Mouse (Mus musculus) cerebellum, postnatal 14 days (tissue): ENCODE measurements around the gene Gltpd2.

ENCODE experiments used
- DNase-seq, 2 experiments: peaks; one replicate each; pipeline ENCODE4 v3.0.0; 2021; ENCODE audit warnings: mixed read lengths in 2 of 2

Gltpd2 gene

DNA sequence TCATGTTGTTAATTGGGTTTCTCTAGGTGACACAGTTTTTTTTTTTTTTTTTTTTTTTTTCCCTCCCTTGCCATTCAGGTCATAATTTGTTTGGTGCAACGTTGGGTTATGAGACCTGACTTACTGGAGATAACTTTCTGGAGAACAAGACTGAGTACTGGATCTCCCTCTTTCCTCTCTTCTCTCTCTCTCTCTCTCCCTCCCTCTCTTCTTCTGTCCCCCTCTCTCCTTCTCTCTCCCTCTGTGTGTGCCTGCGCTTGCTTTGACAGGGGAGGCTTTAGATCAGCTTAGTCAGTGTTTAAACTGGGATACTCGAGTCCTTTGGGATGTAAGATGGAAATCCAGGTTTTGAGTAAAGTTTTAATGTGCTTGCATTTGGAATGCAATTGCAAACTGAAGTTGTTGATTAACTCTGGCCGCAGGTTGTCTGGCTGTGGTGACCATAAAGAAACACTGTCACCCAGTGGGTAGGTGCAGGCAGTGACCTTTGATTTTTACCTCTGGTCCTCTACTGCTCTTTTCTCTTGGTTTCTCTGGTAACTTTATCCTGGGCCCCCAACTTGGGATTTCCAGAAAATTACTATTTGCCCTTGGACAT, 45.4 kb downstream of the Gltpd2 start:
- no peak for DNase-seq

DNA sequence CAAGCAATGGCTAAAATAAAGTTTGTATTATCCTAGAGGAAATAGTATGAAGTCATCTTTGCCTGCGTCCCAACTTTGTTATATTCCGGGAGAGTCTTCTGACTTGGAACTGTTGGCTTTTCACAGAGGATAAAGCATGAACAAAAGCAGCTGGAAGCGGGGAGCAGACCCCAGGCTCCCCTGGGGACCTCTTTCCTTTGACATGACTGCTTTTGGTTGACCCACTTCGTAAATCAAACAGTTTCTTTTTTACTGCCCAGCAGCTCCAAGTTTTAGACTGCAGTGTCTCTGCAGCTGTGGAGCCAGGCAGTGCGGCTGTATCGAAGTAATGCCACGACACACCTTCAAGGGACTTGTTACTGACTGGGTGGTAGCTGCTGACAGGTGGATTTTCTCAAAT, 47.6 kb downstream of the Gltpd2 start:
- DNase-seq, result no peak
